Mouse (Mus musculus) left cerebral cortex, adult 9 months (tissue): Measurements from ENCODE around the gene Trank1.

ENCODE experiments used
- DNase-seq, 2 experiments: peaks; one replicate each; pipeline ENCODE4 v3.0.0; 2022; ENCODE audit warnings: low spot score in 2 of 2

Trank1 gene

GRCm38 (mm10) chr9:111302196-111302831 lies 9.2 kb upstream of the Trank1 start:
- peak in 1 of 2 experiments; percentile 59 for DNase-seq

DNA sequence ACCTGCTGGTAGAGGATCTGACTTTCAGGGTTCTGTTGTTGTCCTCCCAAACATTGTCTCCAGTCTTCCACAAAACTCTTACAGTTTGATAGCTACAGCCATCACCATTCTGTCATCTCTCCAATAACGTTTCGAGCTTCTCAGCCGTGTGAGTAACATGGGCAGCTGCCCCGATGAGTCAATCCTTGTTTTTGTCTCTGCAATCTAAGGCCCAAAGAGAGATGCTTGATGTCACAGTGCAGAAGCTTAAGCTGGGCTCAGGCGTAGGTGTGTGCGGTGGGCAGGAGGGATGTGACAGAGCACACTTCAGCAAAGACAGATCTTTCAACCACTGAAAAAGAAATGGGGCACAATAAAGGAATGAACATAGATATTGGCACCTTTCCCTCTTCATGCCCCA lies 7.5 kb upstream of the Trank1 start:
- DNase-seq = peak; percentile 41 to 52

GRCm38 (mm10) chr9:111306142-111306541 lies 5.4 kb upstream of the Trank1 start:
- no peak for DNase-seq

GRCm38 (mm10) chr9:111311843-111312441 lies 403 bp downstream of the Trank1 start:
- DNase-seq = no peak

DNA sequence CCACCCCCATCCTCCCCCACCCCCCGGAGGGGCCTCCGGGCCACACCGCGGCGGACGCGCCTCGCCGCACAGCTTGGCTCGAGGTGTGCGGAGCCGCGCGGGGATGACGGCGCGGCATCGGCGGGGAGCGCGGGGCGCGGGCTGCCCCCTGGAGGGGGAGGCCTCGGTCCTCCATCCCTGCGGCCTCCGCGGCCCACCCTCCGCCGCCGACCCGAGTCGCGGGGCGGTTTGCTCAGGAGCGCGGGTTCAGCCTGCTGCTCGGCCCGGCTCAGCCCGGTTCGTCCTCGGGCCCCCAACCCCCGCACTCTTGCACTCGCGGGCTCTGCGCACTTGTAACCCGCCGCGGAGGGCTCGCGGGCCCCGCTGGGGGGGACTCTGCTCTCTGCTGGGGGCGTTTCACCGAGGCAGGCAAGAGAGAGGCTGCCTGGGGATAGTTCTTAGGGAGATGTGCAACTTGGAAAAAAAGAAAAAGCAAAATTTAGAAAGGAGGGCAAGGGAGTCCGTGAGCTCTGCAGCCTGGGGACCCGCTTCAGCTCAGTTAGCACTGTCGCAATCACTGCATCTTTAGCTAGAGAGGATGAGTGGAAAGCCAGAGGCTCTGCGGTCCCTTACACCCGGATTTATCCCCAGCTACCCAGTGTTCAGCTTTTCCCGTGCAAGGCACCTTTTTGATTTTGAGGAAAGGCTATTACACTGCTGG lies 1.1 kb downstream of the Trank1 start:
- DNase-seq = no peak

- no peak for DNase-seq
Observed at GRCm38 (mm10) chr9:111313299-111313698, 1.8 kb downstream of the Trank1 start.

DNA sequence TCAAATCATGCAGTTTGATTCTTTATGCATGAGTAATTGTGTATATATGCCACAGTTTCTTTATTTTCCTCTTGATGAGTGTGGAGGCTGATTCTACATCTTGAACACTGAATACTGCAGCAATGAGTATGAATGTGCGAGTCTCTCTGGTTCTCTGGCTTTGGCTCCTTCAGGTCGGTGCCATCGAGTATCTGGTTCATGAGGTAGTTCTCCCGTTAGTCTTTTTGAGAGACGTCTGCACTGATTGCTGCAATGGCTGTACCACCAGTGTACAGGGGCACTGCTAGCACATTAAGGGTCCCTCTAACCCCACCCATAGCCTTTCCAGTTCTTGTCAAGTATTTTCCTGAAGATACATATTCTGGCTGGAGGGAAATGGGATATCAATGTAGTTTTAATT lies 2.3 kb downstream of the Trank1 start:
- DNase-seq = no peak

- peak in 1 of 2 experiments; percentile 75 for DNase-seq
Observed at GRCm38 (mm10) chr9:111314219-111314618, 2.7 kb downstream of the Trank1 start.

GRCm38 (mm10) chr9:111320912-111321311 lies 9.4 kb downstream of the Trank1 start:
- peak in 1 of 2 experiments; percentile 55 for DNase-seq

GRCm38 (mm10) chr9:111324881-111325280 lies 13.3 kb downstream of the Trank1 start:
- peak in 1 of 2 experiments; percentile 39 for DNase-seq

DNA sequence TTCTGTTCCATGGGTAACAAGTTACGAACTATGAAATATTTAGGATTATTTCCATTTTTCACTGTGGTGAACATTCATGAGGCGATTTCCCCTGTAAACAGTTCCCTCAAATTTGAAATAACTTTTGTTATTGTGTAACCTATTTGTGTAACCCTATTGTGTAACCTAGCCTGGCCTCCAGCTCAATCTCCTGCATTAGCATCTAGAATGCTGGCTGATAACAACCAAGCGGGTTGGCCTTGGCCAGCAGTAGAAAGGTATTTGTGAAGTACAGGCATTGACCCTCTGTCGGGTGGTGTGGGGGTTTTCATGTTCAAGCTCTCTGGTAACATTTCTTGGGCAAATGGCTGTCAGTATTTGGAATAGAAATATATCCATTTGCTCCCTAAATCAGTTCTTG lies 18.3 kb downstream of the Trank1 start:
- no peak for DNase-seq

DNA sequence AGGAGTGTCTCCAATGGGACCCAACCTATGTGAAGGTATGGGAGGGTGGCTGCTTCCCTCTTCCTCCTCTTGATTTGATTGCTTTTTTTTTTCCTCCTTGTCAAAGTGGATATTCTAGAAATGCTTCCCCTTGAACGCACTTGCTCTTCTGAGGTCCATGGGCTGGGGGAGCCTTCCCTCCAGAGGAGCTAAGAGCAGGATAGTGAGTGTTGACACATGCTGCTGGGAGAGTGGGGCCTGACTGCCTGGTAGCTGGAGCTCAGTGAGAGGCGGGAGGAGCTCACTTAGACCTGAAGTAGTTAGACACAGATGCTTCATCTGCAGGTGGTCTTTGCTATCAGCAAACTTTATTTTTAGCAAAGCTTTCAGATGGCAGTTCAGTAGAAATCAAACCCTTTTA lies 22.3 kb downstream of the Trank1 start:
- no peak for DNase-seq

GRCm38 (mm10) chr9:111334555-111335164 lies 23.1 kb downstream of the Trank1 start:
- no peak for DNase-seq

DNA sequence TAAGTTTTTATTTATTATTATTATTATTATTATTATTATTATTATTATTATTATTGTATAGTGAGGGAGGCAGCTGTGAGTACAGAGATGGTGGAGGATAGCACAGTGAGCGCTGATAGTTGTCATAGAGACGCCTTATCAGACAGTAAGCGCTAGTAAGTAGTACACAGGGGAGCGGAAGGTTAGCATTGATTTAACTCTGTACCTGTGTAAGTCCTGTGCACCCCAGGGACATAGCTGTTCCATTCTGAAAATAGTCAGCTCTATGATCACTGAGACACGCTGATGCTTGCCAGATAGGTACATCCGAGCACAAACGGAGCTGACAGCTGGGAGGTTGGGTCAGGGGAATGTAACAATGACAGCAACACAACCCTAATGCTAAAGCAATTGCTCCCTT lies 39.7 kb downstream of the Trank1 start:
- DNase-seq = no peak

- no peak for DNase-seq
Observed at GRCm38 (mm10) chr9:111351641-111352040, 40.1 kb downstream of the Trank1 start.

DNA sequence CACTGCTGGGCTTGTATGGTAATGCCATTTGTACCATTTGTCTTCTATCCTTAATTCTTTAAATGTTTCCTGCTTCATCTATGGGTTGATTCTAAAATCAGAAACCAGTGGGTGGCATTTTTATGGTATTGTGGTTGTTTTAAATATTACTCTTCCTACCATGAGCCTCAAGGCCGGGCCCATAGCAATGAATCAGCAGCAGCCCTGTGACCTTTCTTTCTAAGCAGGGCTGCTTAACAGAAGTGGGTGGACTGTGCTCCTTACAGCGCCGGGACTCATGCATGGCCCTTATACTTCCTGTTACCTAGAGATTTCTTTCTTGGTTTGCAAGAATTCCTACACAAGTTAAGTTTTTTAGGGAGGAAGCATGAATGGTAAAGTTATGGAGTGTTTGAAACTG lies 41.1 kb downstream of the Trank1 start:
- no peak for DNase-seq

GRCm38 (mm10) chr9:111355041-111355440 lies 43.5 kb downstream of the Trank1 start:
- no peak for DNase-seq

GRCm38 (mm10) chr9:111356386-111356785 lies 44.8 kb downstream of the Trank1 start:
- no peak for DNase-seq

- no peak for DNase-seq
Observed at GRCm38 (mm10) chr9:111363656-111364055, 52.1 kb downstream of the Trank1 start.

- no peak for DNase-seq
Observed at GRCm38 (mm10) chr9:111367713-111368112, 56.2 kb downstream of the Trank1 start.

DNA sequence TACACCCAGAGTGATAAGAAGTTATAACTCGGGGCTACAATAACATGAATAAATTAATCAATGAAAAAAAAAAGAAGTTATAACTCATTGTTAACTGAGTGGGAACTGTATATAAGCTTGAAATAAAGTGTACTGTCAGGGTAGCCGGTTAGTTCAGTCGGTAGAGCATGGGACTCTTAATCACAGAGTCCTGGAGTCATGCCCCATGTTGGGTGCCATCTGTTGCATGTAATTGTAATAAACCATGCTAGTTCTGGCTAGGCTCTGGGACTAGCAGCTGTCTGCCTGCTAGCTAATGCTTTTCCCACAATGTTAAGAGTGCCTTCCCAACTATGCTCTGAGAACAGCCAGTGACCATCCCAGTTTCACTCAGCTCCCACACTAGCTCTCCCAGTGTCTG lies 60.5 kb downstream of the Trank1 start:
- DNase-seq = no peak

GRCm38 (mm10) chr9:111377868-111378267 lies 66.3 kb downstream of the Trank1 start:
- no peak for DNase-seq
